Mouse (Mus musculus): ENCODE data around the gene D16Ertd472e. TPM values are rescaled to one million over a fixed set of nuclear protein-coding genes. Genes with fewer than 3 reads are reported as not detected.

The D16Ertd472e gene
- polyA plus RNA-seq, 1 experiment = 1.9 TPM

GRCm38 (mm10) chr16:78595821-78596220, 19.3 kb upstream of the D16Ertd472e start:
- no peak overlapping the region for H3K4me3 ChIP-seq (ENCODE audit: insufficient read depth, low read depth, low read length)
- WGBS = 95% methylated on average over 7 of the region's 7 CpGs
- H3K36me3 ChIP-seq (ENCODE audit: control insufficient read depth, insufficient read depth, low read length) = no peaks in the 10 kb centered on the region
- H3K4me1 ChIP-seq (ENCODE audit: control insufficient read depth, insufficient read depth, low read length) = no peaks in the 10 kb centered on the region
- H3K27ac ChIP-seq (ENCODE audit: insufficient read depth, low read depth, low read length) = no peak overlapping the region
- TF ChIP-seq POLR2A (IDR thresholded peaks at IDR 0.05; ENCODE audit: low read depth, low read length) = no peak
- no peaks in the 10 kb centered on the region for H3K27me3 ChIP-seq (replicated peaks; ENCODE audit: control insufficient read depth, insufficient read depth, low read length)
- no peak for DNase-seq

DNA sequence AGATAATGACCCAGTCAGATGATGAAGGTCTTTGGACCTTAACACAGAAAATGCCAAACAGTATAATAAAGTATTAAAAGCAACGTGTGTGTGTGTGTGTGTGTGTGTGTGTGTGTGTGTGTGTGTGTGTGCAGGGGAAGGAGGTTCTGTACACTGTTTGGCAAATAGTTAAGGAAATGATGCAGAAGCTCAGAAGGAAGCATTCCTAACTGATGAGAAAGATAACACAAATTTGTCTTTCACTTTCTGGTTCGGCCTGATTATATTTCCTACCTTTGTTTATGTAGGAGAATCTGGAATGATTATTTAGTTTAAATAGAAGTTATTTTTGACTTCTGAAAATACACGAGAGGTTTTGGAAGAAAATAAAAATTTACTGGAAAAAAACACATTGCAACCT, 17.6 kb upstream of the D16Ertd472e start:
- peak; percentile 35 for DNase-seq
- H3K4me1 ChIP-seq (ENCODE audit: control insufficient read depth, insufficient read depth, low read length) = no peaks in the 10 kb centered on the region
- no peaks in the 10 kb centered on the region for H3K27me3 ChIP-seq (replicated peaks; ENCODE audit: control insufficient read depth, insufficient read depth, low read length)
- no peak for TF ChIP-seq POLR2A (IDR thresholded peaks at IDR 0.05; ENCODE audit: low read depth, low read length)
- no peak overlapping the region for H3K4me3 ChIP-seq (ENCODE audit: insufficient read depth, low read depth, low read length)
- H3K36me3 ChIP-seq (ENCODE audit: control insufficient read depth, insufficient read depth, low read length) = no peaks in the 10 kb centered on the region
- WGBS = 45% methylated on average over 3 of the region's 3 CpGs
- no peak overlapping the region for H3K27ac ChIP-seq (ENCODE audit: insufficient read depth, low read depth, low read length)

GRCm38 (mm10) chr16:78591130-78591529, 14.6 kb upstream of the D16Ertd472e start:
- WGBS = 82% methylated on average over 6 of the region's 6 CpGs
- Histone ChIP-seq H3K4me3 (ENCODE audit: insufficient read depth, low read depth, low read length) (no peak overlapping the region), H3K36me3 (ENCODE audit: control insufficient read depth, insufficient read depth, low read length) (no peaks in the 10 kb centered on the region), H3K27me3 (replicated peaks; ENCODE audit: control insufficient read depth, insufficient read depth, low read length) (no peaks in the 10 kb centered on the region), H3K4me1 (ENCODE audit: control insufficient read depth, insufficient read depth, low read length) (no peaks in the 10 kb centered on the region), H3K27ac (ENCODE audit: insufficient read depth, low read depth, low read length) (no peak overlapping the region)
- no peak for DNase-seq
- TF ChIP-seq POLR2A (IDR thresholded peaks at IDR 0.05; ENCODE audit: low read depth, low read length) = no peak
- TF ChIP-seq CTCF (conservative IDR thresholded peaks at IDR 0.05; ENCODE audit: insufficient read depth, insufficient read length, low read depth, low read length) = no peak

GRCm38 (mm10) chr16:78588821-78589220, 12.3 kb upstream of the D16Ertd472e start:
- WGBS = 76% methylated on average over 2 of the region's 2 CpGs
- Histone ChIP-seq H3K27ac (ENCODE audit: insufficient read depth, low read depth, low read length) (no peak overlapping the region), H3K36me3 (ENCODE audit: control insufficient read depth, insufficient read depth, low read length) (no peaks in the 10 kb centered on the region), H3K27me3 (replicated peaks; ENCODE audit: control insufficient read depth, insufficient read depth, low read length) (no peaks in the 10 kb centered on the region), H3K4me3 (ENCODE audit: insufficient read depth, low read depth, low read length) (no peak overlapping the region), H3K4me1 (ENCODE audit: control insufficient read depth, insufficient read depth, low read length) (no peaks in the 10 kb centered on the region)
- no peak for DNase-seq
- TF ChIP-seq POLR2A (IDR thresholded peaks at IDR 0.05; ENCODE audit: low read depth, low read length) (no peak), CTCF (conservative IDR thresholded peaks at IDR 0.05; ENCODE audit: insufficient read depth, insufficient read length, low read depth, low read length) (no peak)

- Histone ChIP-seq H3K4me3 (ENCODE audit: insufficient read depth, low read depth, low read length) (no peak overlapping the region), H3K4me1 (ENCODE audit: control insufficient read depth, insufficient read depth, low read length) (no peaks in the 10 kb centered on the region), H3K27ac (ENCODE audit: insufficient read depth, low read depth, low read length) (no peak overlapping the region), H3K27me3 (replicated peaks; ENCODE audit: control insufficient read depth, insufficient read depth, low read length) (no peaks in the 10 kb centered on the region), H3K36me3 (ENCODE audit: control insufficient read depth, insufficient read depth, low read length) (no peaks in the 10 kb centered on the region)
- DNase-seq = no peak
- TF ChIP-seq CTCF (conservative IDR thresholded peaks at IDR 0.05; ENCODE audit: insufficient read depth, insufficient read length, low read depth, low read length) (no peak), POLR2A (IDR thresholded peaks at IDR 0.05; ENCODE audit: low read depth, low read length) (no peak)
- WGBS = 57% methylated on average over 7 of the region's 7 CpGs
Observed at GRCm38 (mm10) chr16:78586621-78587020, 10.1 kb upstream of the D16Ertd472e start.

DNA sequence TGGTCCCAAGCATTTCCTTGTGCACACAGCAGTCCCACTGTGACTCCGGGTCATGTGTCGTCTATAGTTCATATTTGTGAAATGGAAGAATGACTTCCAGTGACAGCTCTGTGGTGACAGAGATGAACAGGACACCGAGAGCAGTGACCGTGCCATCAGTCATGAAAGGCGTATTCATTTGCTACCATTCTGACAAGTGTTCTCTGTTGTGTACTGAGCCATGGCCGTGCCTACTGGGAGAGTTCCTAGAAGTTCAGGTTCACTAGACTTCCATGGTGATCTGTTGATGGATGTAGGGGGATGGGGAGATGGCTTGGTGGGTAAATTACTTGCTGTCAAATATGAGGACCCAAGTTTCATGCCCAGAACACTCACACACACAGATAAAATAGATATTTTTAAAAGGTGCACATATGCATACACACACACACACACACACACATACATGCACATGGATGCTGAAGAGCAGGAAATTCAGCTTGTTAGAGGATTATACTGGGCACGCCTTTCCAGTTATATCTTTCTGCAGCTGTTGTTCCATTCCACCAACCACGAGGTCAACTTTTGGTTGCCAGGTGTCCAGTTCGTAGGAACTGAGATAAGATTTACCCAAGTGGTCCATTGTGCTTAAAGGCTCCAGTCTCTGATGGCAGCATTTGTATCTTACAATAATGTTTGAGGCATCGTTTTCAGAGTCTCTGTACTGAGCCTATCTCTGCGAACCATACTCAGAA, 9.3 kb upstream of the D16Ertd472e start:
- no peak overlapping the region for H3K27ac ChIP-seq (ENCODE audit: insufficient read depth, low read depth, low read length)
- DNase-seq = no peak
- H3K4me1 ChIP-seq (ENCODE audit: control insufficient read depth, insufficient read depth, low read length) = no peaks in the 10 kb centered on the region
- H3K27me3 ChIP-seq (replicated peaks; ENCODE audit: control insufficient read depth, insufficient read depth, low read length) = no peaks in the 10 kb centered on the region
- H3K4me3 ChIP-seq (ENCODE audit: insufficient read depth, low read depth, low read length) = no peak overlapping the region
- TF ChIP-seq POLR2A (IDR thresholded peaks at IDR 0.05; ENCODE audit: low read depth, low read length) (no peak), CTCF (conservative IDR thresholded peaks at IDR 0.05; ENCODE audit: insufficient read depth, insufficient read length, low read depth, low read length) (no peak)
- 46% methylated on average over 11 of the region's 11 CpGs for WGBS
- H3K36me3 ChIP-seq (ENCODE audit: control insufficient read depth, insufficient read depth, low read length) = no peaks in the 10 kb centered on the region

GRCm38 (mm10) chr16:78585163-78585562, 8.7 kb upstream of the D16Ertd472e start:
- no peak for DNase-seq
- no peak overlapping the region for H3K4me3 ChIP-seq (ENCODE audit: insufficient read depth, low read depth, low read length)
- TF ChIP-seq CTCF (conservative IDR thresholded peaks at IDR 0.05; ENCODE audit: insufficient read depth, insufficient read length, low read depth, low read length) = no peak
- TF ChIP-seq POLR2A (IDR thresholded peaks at IDR 0.05; ENCODE audit: low read depth, low read length) = no peak
- H3K36me3 ChIP-seq (ENCODE audit: control insufficient read depth, insufficient read depth, low read length) = no peaks in the 10 kb centered on the region
- no peaks in the 10 kb centered on the region for H3K27me3 ChIP-seq (replicated peaks; ENCODE audit: control insufficient read depth, insufficient read depth, low read length)
- 83% methylated on average over 4 of the region's 4 CpGs for WGBS
- H3K27ac ChIP-seq (ENCODE audit: insufficient read depth, low read depth, low read length) = no peak overlapping the region
- H3K4me1 ChIP-seq (ENCODE audit: control insufficient read depth, insufficient read depth, low read length) = no peaks in the 10 kb centered on the region
